In the genomic region with DNA sequence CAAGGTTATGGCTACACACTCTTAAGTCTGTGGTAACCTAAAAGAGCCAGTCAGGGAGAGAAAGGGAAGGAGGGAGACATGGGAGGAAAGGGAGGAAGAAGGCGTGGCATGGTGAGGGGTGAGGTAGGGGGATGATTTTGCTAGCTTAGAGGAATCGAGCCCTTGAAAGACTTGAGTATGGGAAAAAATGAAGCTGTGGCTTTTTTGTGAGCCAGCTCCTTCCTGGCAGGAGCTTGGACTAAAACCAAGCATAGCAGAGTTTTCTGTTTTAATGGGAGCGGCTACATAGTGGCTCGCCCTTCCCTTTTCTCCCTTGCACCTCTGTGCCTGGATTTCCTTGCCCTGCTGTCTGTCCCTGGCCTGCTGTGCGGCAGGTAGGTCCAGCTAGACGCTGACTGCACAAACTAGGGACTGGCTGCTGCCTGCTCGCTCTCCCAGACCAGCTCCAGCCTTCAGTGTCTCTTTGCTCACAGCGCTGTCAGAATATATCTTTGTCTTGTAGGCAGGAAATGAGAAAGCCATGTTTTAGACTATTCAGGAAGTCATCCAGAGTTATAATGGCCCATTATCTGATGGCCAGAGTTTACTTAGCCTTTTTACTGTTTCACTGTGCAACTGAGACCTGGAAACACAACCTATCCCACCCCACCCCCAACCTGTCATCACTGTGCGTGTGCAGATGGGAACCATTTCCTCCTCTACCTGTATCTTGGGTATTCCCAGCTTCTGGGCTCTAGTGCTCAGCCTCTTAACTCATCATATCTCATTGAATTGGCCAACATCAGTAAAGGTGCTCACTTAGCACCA, we compare ENCODE assay signal across 12 mouse cellular contexts. TPM values are rescaled to one million over a fixed set of nuclear protein-coding genes. Genes with fewer than 3 reads are reported as not detected.
DNase-seq lines count a peak whose midpoint lies in the region; ATAC-seq and TF ChIP-seq lines count a peak whose summit lies in the region.
"Had no signal": no experiment of that assay in that cellular context is flagged by ENCODE, and none has a peak within 500 bp of the region (broad histone marks: within the 10 kb centered on the region; RNA-seq: fewer than 3 reads in every experiment).

No protein-coding gene starts in this region.

- DNase-seq in kidney, adult 11 months: no peak
- peak; percentile 47 for DNase-seq in adipocyte (ENCODE audit: low spot score)
- DNase-seq in limb, embryonic 14.5 days (ENCODE audit: low spot score): peak; percentile 63
- no peak for DNase-seq in urinary bladder, postnatal 14 days (ENCODE audit: low spot score)
- DNase-seq in gastrocnemius, postnatal 4 days (ENCODE audit: low spot score in 2 of 2): no peak
- no peak for DNase-seq in frontal cortex, adult 2 months (ENCODE audit: extremely low spot score in 1 of 2, low spot score in 1 of 2)
- DNase-seq: cerebellum, adult 11-12 months; lung, postnatal 10 days; thymus, postnatal 4 days had no signal

- no peaks in the 10 kb centered on the region for H3K9me3 ChIP-seq in kidney, embryonic 16.5 days (ENCODE audit: low read length)
- H3K9me3 ChIP-seq in embryonic facial prominence, embryonic 15.5 days (replicated peaks): no peaks in the 10 kb centered on the region
- H3K9me3 ChIP-seq in limb, embryonic 14.5 days (ENCODE audit: control insufficient read depth, low read length): no peaks in the 10 kb centered on the region

- 59% methylated on average over 9 of the region's 9 CpGs for WGBS in kidney, embryonic 16.5 days
- WGBS in embryonic facial prominence, embryonic 15.5 days: 61% methylated on average over 9 of the region's 9 CpGs
- WGBS in limb, embryonic 14.5 days: 46% methylated on average over 9 of the region's 9 CpGs

- ATAC-seq in kidney, embryonic 16.5 days (ENCODE audit: low FRiP score, low TSS enrichment): peak; percentile 53; the same call in 1 of the 2 replicates
- ATAC-seq in embryonic facial prominence, embryonic 15.5 days (ENCODE audit: insufficient number of reproducible peaks, low FRiP score, low TSS enrichment, low read depth): 0 out of 2 replicates have a peak, but pooled peaks have one; percentile 29
- peak; percentile 56 for ATAC-seq in limb, embryonic 14.5 days (ENCODE audit: low FRiP score, low read depth)

- no peaks in the 10 kb centered on the region for H3K27me3 ChIP-seq in kidney, embryonic 16.5 days (ENCODE audit: insufficient read depth, low read length)
- H3K27me3 ChIP-seq in embryonic facial prominence, embryonic 15.5 days: no peaks in the 10 kb centered on the region
- no peaks in the 10 kb centered on the region for H3K27me3 ChIP-seq in limb, embryonic 14.5 days (ENCODE audit: control insufficient read depth, insufficient read depth, low read length)

- H3K4me1 ChIP-seq in kidney, embryonic 16.5 days (ENCODE audit: insufficient read depth, low read length): peaks cover 14% of the 10 kb centered on the region; the same call in 1 of the 2 replicates
- H3K4me1 ChIP-seq in embryonic facial prominence, embryonic 15.5 days: peaks cover 20% of the 10 kb centered on the region
- H3K4me1 ChIP-seq in limb, embryonic 14.5 days (ENCODE audit: control insufficient read depth, insufficient read depth, low read length): peaks cover 39% of the 10 kb centered on the region

- peak overlapping the region; percentile 49 for H3K27ac ChIP-seq in kidney, embryonic 16.5 days (ENCODE audit: low read length)
- H3K27ac ChIP-seq in embryonic facial prominence, embryonic 15.5 days (replicated peaks): peak overlapping the region; percentile 71
- H3K27ac ChIP-seq in limb, embryonic 14.5 days (replicated peaks; ENCODE audit: low read depth, low read length): peak overlapping the region; percentile 76

- no peak overlapping the region for H3K4me3 ChIP-seq in kidney, embryonic 16.5 days (ENCODE audit: low read length)
- no peak overlapping the region for H3K4me3 ChIP-seq in embryonic facial prominence, embryonic 15.5 days (replicated peaks)
- H3K4me3 ChIP-seq in limb, embryonic 14.5 days (replicated peaks; ENCODE audit: low read length): no peak overlapping the region

- no peaks in the 10 kb centered on the region for H3K36me3 ChIP-seq in kidney, embryonic 16.5 days (ENCODE audit: insufficient read depth, low read length)
- no peaks in the 10 kb centered on the region for H3K36me3 ChIP-seq in embryonic facial prominence, embryonic 15.5 days
- H3K36me3 ChIP-seq in limb, embryonic 14.5 days (ENCODE audit: control insufficient read depth, insufficient read depth, low read length): no peaks in the 10 kb centered on the region

- no peak for TF ChIP-seq POLR2A in limb, embryonic 14.5 days (IDR thresholded peaks at IDR 0.05; ENCODE audit: borderline replicate concordance, extremely low read depth, insufficient read depth, insufficient read length)

- no peak overlapping the region for H3K4me2 ChIP-seq in kidney, embryonic 16.5 days (replicated peaks; ENCODE audit: low read depth, low read length)
- no peak overlapping the region for H3K4me2 ChIP-seq in embryonic facial prominence, embryonic 15.5 days (replicated peaks)
- H3K4me2 ChIP-seq in limb, embryonic 14.5 days (replicated peaks; ENCODE audit: low read depth, low read length, severe bottlenecking): 0 out of 2 replicates have a peak overlapping the region, but pooled peaks have one; percentile 16

- H3K9ac ChIP-seq in kidney, embryonic 16.5 days (replicated peaks; ENCODE audit: low read length): no peak overlapping the region
- H3K9ac ChIP-seq in embryonic facial prominence, embryonic 15.5 days: no peak overlapping the region
- H3K9ac ChIP-seq in limb, embryonic 14.5 days (ENCODE audit: low read depth, low read length, severe bottlenecking): peak overlapping the region; percentile 17; the same call in 1 of the 2 replicates

RNA-seq across cellular contexts. Expression of gene Egfr, which starts 57.4 kb away (rescaled TPM):
- 4.0 and 4.9 TPM in 2 replicates for polyA plus RNA-seq in kidney, embryonic 16.5 days (2015; fragmentation: Nextera tagmentation; extraction: Ambion mirVana)
- polyA plus RNA-seq in embryonic facial prominence, embryonic 15.5 days (2015; fragmentation: Nextera tagmentation; extraction: Ambion mirVana): 16.1 and 22.5 TPM in 2 replicates
- 19.8 and 33.3 TPM in 2 replicates for polyA plus RNA-seq in limb, embryonic 14.5 days (2012; rRNA removed)
- 32.2 and 35.8 TPM in 2 replicates for polyA plus RNA-seq in limb, embryonic 14.5 days (2014; fragmentation: Nextera tagmentation; extraction: Ambion mirVana)
- total RNA-seq in gastrocnemius, postnatal 4 days (2021): 10 to 100 TPM; 32.9 to 40.1 TPM
- polyA plus RNA-seq in frontal cortex, adult 2 months (2012; rRNA removed): 4.7 and 5.4 TPM in 2 replicates
- total RNA-seq: MEL had no signal

Comparison
In these comparisons a context has a peak if more than half of its experiments do, and no peak if none do; other contexts are left out.
1. DNase-seq: peak in adipocyte (single experiment) and limb, embryonic 14.5 days (single experiment); none in kidney, adult 11 months (single experiment), urinary bladder, postnatal 14 days (single experiment), gastrocnemius, postnatal 4 days (0 of 2) and frontal cortex, adult 2 months (0 of 2).
2. Peak in every context shown above with its lines, with median percentiles within 50 percentile points of each other: ATAC-seq and H3K27ac ChIP-seq.